Mouse (Mus musculus): ENCODE measurements around the gene Ctrb1. TPM values are rescaled to one million over a fixed set of nuclear protein-coding genes. Genes with fewer than 3 reads are reported as not detected.
A peak's percentile ranks its signal among the peaks of the same experiment; 100 is the strongest.

The Ctrb1 gene
- polyA plus RNA-seq, 1 experiment from 2014 or later, result not detected

GRCm38 (mm10) chr8:111716603-111717487 is 26.0 kb upstream of the Ctrb1 start:
- Histone ChIP-seq H3K9ac (peak overlapping the region; percentile 77), H3K27me3 (replicated peaks) (no peaks in the 10 kb centered on the region), H3K4me3 (0 out of 2 replicates have a peak overlapping the region, but pooled peaks have one; percentile 9), H3K4me2 (peak overlapping the region; percentile 56), H3K4me1 (replicated peaks) (peaks cover 72% of the 10 kb centered on the region), H3K36me3 (peaks cover 66% of the 10 kb centered on the region), H3K27ac (ENCODE audit: poor library complexity, severe bottlenecking) (peak overlapping the region; percentile 99), H3K9me3 (replicated peaks) (no peaks in the 10 kb centered on the region)
- ATAC-seq (ENCODE audit: insufficient number of reproducible peaks, low FRiP score), result peak; percentile 65
- WGBS, result 21% methylated on average over 10 of the region's 10 CpGs

- Histone ChIP-seq H3K4me3 (no peak overlapping the region), H3K9ac (no peak overlapping the region)
- WGBS, result 79% methylated on average over 13 of the region's 13 CpGs
Measured at GRCm38 (mm10) chr8:111715514-111715913, 24.7 kb upstream of the Ctrb1 start.

DNA sequence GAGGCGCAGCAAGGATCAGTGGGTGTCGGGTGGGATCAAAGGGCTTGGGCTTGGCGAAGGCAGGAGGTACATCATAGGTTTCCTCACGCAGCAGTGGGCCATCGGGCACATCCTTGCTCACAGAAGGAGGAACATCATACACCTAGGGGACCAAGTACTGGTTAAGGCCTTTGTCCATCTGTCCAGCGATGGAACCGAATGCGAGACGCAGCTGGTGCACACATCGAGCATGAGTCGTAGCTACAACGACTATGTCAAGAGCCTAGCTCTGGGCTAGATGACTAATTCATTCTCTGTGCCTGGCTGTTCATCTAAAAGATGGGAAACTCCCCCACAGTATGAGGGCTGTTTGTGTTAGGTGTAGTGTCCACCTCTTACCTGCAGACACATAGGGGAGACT is 23.5 kb upstream of the Ctrb1 start:
- peaks cover 69% of the 10 kb centered on the region for H3K36me3 ChIP-seq
- H3K9me3 ChIP-seq (replicated peaks), result no peaks in the 10 kb centered on the region
- H3K4me1 ChIP-seq (replicated peaks), result peaks cover 51% of the 10 kb centered on the region
- no peak overlapping the region for H3K9ac ChIP-seq
- no peak overlapping the region for H3K4me3 ChIP-seq
- no peak overlapping the region for H3K27ac ChIP-seq (ENCODE audit: poor library complexity, severe bottlenecking)
- H3K27me3 ChIP-seq (replicated peaks), result no peaks in the 10 kb centered on the region
- WGBS, result 91% methylated on average over 12 of the region's 12 CpGs
- ATAC-seq (ENCODE audit: insufficient number of reproducible peaks, low FRiP score), result no peak
- no peak overlapping the region for H3K4me2 ChIP-seq

More at GRCm38 (mm10) chr8:111715514-111715913, 24.7 kb upstream of the Ctrb1 start:
- Histone ChIP-seq H3K27me3 (replicated peaks) (no peaks in the 10 kb centered on the region), H3K27ac (ENCODE audit: poor library complexity, severe bottlenecking) (peak overlapping the region; percentile 99), H3K9me3 (replicated peaks) (no peaks in the 10 kb centered on the region), H3K36me3 (peaks cover 68% of the 10 kb centered on the region), H3K4me2 (no peak overlapping the region), H3K4me1 (replicated peaks) (peaks cover 62% of the 10 kb centered on the region)
- no peak for ATAC-seq (ENCODE audit: insufficient number of reproducible peaks, low FRiP score)

DNA sequence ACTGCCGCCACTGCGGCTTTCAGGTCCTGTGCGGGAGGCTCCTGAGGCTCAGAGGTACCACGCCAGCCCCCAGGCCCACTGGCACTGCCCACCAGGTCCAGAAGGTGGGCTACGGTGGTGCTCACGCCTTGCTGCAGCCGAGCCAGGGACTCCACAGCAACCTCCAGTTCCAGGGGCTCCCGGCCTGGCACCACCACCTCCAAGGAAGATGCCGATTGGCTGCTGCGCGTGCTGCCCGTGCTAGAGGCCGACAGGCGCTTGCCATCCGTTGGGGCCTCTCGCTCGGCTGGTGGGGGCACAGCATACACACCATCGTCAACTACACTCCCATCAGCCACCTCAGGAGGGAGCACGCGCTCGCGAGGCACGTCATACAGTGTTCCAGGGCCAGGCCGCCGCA is 23.0 kb upstream of the Ctrb1 start:
- ATAC-seq (ENCODE audit: insufficient number of reproducible peaks, low FRiP score), result no peak
- H3K4me3 ChIP-seq, result no peak overlapping the region
- no peak overlapping the region for H3K4me2 ChIP-seq
- no peaks in the 10 kb centered on the region for H3K27me3 ChIP-seq (replicated peaks)
- H3K9ac ChIP-seq, result no peak overlapping the region
- peaks cover 71% of the 10 kb centered on the region for H3K36me3 ChIP-seq
- H3K4me1 ChIP-seq (replicated peaks), result peaks cover 48% of the 10 kb centered on the region
- H3K27ac ChIP-seq (ENCODE audit: poor library complexity, severe bottlenecking), result no peak overlapping the region
- 92% methylated on average over 25 of the region's 25 CpGs for WGBS
- no peaks in the 10 kb centered on the region for H3K9me3 ChIP-seq (replicated peaks)

GRCm38 (mm10) chr8:111713291-111713690 is 22.5 kb upstream of the Ctrb1 start:
- WGBS, result 84% methylated on average over 11 of the region's 11 CpGs
- peaks cover 42% of the 10 kb centered on the region for H3K4me1 ChIP-seq (replicated peaks)
- H3K27ac ChIP-seq (ENCODE audit: poor library complexity, severe bottlenecking), result no peak overlapping the region
- H3K4me3 ChIP-seq, result no peak overlapping the region
- ATAC-seq (ENCODE audit: insufficient number of reproducible peaks, low FRiP score), result no peak
- no peaks in the 10 kb centered on the region for H3K27me3 ChIP-seq (replicated peaks)
- peaks cover 74% of the 10 kb centered on the region for H3K36me3 ChIP-seq
- H3K9ac ChIP-seq, result no peak overlapping the region
- no peaks in the 10 kb centered on the region for H3K9me3 ChIP-seq (replicated peaks)
- no peak overlapping the region for H3K4me2 ChIP-seq

- H3K9me3 ChIP-seq (replicated peaks), result no peaks in the 10 kb centered on the region
- H3K4me2 ChIP-seq, result no peak overlapping the region
- no peak overlapping the region for H3K4me3 ChIP-seq
- H3K27me3 ChIP-seq (replicated peaks), result no peaks in the 10 kb centered on the region
- H3K36me3 ChIP-seq, result peaks cover 77% of the 10 kb centered on the region
- H3K4me1 ChIP-seq (replicated peaks), result peaks cover 35% of the 10 kb centered on the region
- no peak overlapping the region for H3K27ac ChIP-seq (ENCODE audit: poor library complexity, severe bottlenecking)
- H3K9ac ChIP-seq, result no peak overlapping the region
- ATAC-seq (ENCODE audit: insufficient number of reproducible peaks, low FRiP score), result no peak
- WGBS, result 74% methylated on average over 6 of the region's 6 CpGs
Measured at GRCm38 (mm10) chr8:111712588-111712987, 21.8 kb upstream of the Ctrb1 start.

DNA sequence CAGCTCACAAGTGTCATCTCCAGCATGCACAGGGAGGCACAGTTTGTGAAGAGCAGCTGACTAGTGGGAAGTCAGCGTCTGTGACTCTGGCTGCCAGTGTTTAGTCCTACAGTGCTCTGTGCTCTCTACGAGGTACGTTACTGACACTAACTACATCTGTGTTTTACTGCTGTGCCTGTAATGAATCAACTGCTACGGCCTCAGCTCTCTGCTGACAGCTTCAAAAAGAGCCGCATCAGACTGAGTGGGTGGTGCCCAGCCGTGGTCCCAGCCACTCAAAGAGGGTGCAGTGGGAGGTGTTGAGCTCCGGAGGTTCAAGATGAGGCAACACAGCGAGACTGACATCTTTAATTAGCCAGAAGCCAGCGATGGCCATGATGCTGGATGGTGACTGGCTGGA is 21.3 kb upstream of the Ctrb1 start:
- no peaks in the 10 kb centered on the region for H3K27me3 ChIP-seq (replicated peaks)
- no peak overlapping the region for H3K27ac ChIP-seq (ENCODE audit: poor library complexity, severe bottlenecking)
- H3K4me1 ChIP-seq (replicated peaks), result peaks cover 31% of the 10 kb centered on the region
- WGBS, result 56% methylated on average over 9 of the region's 9 CpGs
- no peaks in the 10 kb centered on the region for H3K9me3 ChIP-seq (replicated peaks)
- H3K9ac ChIP-seq, result no peak overlapping the region
- H3K4me3 ChIP-seq, result no peak overlapping the region
- ATAC-seq (ENCODE audit: insufficient number of reproducible peaks, low FRiP score), result no peak
- H3K36me3 ChIP-seq, result peaks cover 77% of the 10 kb centered on the region
- H3K4me2 ChIP-seq, result no peak overlapping the region

DNA sequence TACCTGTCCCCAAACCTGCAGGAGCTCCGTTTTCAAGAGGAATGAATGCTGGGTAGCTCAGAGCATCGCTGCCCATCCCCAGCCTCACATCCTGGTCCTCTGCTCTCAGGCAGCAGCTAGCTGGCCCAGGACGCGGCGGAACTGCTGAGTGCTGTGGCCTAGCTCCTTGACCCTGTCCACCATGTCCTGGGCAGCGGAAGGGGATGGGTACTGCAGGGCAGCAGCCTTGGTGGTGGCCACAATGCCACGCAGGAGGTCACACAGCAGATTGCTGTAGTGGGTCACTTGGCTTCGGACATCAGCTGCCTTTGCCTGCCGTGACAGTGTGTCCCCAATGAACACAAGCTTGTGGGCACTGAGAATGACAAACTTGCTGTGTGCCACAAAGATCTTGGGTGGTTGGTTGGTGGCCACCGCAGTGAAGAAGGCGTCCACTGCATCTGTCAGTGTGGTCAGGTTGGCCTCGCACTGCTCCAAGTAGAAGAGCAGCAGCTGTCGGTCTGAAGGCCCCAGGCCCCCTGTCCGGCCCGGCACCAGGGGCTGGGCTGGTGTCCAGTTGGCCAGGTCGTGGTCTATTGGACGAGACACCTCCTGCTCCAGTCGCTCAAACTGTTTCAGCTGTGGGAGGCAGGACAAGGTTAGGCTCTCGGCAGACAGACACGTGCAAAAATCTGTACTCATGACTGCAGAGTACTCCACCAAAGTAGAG is 20.1 kb upstream of the Ctrb1 start:
- H3K4me1 ChIP-seq (replicated peaks), result peaks cover 29% of the 10 kb centered on the region
- H3K4me3 ChIP-seq, result no peak overlapping the region
- H3K27ac ChIP-seq (ENCODE audit: poor library complexity, severe bottlenecking), result no peak overlapping the region
- no peak overlapping the region for H3K9ac ChIP-seq
- no peaks in the 10 kb centered on the region for H3K9me3 ChIP-seq (replicated peaks)
- ATAC-seq (ENCODE audit: insufficient number of reproducible peaks, low FRiP score), result no peak
- no peak overlapping the region for H3K4me2 ChIP-seq
- H3K36me3 ChIP-seq, result peaks cover 77% of the 10 kb centered on the region
- WGBS, result 89% methylated on average over 20 of the region's 20 CpGs
- no peaks in the 10 kb centered on the region for H3K27me3 ChIP-seq (replicated peaks)

DNA sequence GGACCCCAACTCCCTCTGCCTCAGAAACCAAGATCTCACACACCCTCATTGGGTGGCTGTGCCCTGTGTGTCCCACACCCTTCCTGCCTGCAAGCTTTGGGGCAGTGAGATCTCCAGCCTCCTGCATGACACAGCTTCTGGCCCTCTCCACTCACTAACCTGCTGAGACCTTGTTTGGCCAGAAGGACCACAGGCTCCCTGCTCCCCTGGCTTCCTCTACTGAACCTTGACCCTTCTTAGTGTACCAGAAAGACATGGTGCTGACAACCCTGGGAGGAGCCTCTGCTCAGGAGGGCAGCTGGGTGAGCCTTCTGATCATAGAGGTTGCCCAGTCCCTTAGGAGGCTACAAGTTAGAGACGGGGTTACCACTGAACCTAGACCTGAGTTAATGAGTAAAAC is 18.4 kb upstream of the Ctrb1 start:
- Histone ChIP-seq H3K9me3 (replicated peaks) (no peaks in the 10 kb centered on the region), H3K9ac (no peak overlapping the region), H3K27me3 (replicated peaks) (no peaks in the 10 kb centered on the region), H3K4me3 (no peak overlapping the region), H3K27ac (ENCODE audit: poor library complexity, severe bottlenecking) (no peak overlapping the region), H3K4me1 (replicated peaks) (peaks cover 33% of the 10 kb centered on the region), H3K36me3 (peaks cover 61% of the 10 kb centered on the region), H3K4me2 (no peak overlapping the region)
- ATAC-seq (ENCODE audit: insufficient number of reproducible peaks, low FRiP score), result no peak
- WGBS, result 83% methylated on average over 1 of the region's 1 CpGs

DNA sequence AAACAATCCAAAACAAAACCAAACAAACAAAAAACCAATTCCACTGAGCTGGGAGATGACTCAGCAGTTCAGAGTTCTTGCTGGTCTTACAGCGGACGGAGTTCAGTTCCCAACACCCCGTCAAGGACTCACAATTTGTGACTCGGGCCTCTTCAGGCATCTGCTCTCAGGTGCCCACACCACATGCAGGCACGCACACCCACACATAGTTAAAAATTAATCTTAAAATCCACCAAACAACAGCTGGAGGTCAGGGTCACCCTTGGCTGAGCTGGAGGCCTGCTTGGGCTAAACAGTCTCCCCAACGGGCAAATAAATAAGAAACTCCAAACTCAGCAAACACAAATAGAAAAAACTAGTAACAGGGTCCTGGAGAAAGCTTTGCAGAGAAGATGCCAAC is 17.5 kb upstream of the Ctrb1 start:
- peaks cover 32% of the 10 kb centered on the region for H3K4me1 ChIP-seq (replicated peaks)
- no peak overlapping the region for H3K9ac ChIP-seq
- H3K27ac ChIP-seq (ENCODE audit: poor library complexity, severe bottlenecking), result no peak overlapping the region
- no peaks in the 10 kb centered on the region for H3K9me3 ChIP-seq (replicated peaks)
- no peak for ATAC-seq (ENCODE audit: insufficient number of reproducible peaks, low FRiP score)
- no peaks in the 10 kb centered on the region for H3K27me3 ChIP-seq (replicated peaks)
- H3K4me3 ChIP-seq, result no peak overlapping the region
- no peak overlapping the region for H3K4me2 ChIP-seq
- 94% methylated on average over 6 of the region's 6 CpGs for WGBS
- peaks cover 51% of the 10 kb centered on the region for H3K36me3 ChIP-seq

GRCm38 (mm10) chr8:111705699-111706098 is 14.9 kb upstream of the Ctrb1 start:
- ATAC-seq (ENCODE audit: insufficient number of reproducible peaks, low FRiP score), result no peak
- H3K4me3 ChIP-seq, result no peak overlapping the region
- H3K9ac ChIP-seq, result no peak overlapping the region
- peaks cover 27% of the 10 kb centered on the region for H3K36me3 ChIP-seq
- H3K4me2 ChIP-seq, result no peak overlapping the region
- peaks cover 24% of the 10 kb centered on the region for H3K4me1 ChIP-seq (replicated peaks)
- no peaks in the 10 kb centered on the region for H3K9me3 ChIP-seq (replicated peaks)
- H3K27me3 ChIP-seq (replicated peaks), result no peaks in the 10 kb centered on the region
- H3K27ac ChIP-seq (ENCODE audit: poor library complexity, severe bottlenecking), result no peak overlapping the region
- 46% methylated on average over 5 of the region's 5 CpGs for WGBS
